Mouse (Mus musculus): Measurements from ENCODE around the gene C1qtnf4.
A peak's percentile ranks its signal among the peaks of the same experiment; 100 is the strongest.
"Not testable (repeated sequence)": the region's sequence is repeated elsewhere in the genome, so short reads cannot be mapped to it uniquely, and the experiment has no call there.

C1qtnf4 gene

GRCm38 (mm10) chr2:90881824-90882223 lies 3.8 kb upstream of the C1qtnf4 start:
- no peak for DNase-seq (ENCODE audit: low read depth, low spot score)

- no peak for DNase-seq (ENCODE audit: low read depth, low spot score)
Measured at GRCm38 (mm10) chr2:90886436-90886835, 776 bp downstream of the C1qtnf4 start.

DNA sequence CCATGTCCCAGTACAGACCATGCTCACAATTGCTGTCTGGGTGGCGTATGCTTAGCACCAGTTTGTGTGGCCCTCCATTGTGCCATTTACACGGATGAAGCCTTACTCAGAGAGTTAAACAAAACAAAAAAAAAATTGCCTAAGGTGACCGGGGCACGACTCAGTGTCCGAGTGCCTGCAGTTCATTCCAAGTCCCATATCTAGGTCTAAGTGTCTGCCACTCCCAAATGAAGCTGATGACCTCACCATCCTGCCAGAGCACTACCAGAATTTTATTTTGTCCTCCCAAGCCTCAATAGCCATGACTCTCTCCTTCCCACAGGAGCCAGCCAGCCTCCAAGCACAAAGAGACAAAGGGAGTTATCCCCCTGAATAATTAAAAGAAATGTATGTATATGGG lies 2.0 kb downstream of the C1qtnf4 start:
- DNase-seq (ENCODE audit: low read depth, low spot score) = no peak

DNA sequence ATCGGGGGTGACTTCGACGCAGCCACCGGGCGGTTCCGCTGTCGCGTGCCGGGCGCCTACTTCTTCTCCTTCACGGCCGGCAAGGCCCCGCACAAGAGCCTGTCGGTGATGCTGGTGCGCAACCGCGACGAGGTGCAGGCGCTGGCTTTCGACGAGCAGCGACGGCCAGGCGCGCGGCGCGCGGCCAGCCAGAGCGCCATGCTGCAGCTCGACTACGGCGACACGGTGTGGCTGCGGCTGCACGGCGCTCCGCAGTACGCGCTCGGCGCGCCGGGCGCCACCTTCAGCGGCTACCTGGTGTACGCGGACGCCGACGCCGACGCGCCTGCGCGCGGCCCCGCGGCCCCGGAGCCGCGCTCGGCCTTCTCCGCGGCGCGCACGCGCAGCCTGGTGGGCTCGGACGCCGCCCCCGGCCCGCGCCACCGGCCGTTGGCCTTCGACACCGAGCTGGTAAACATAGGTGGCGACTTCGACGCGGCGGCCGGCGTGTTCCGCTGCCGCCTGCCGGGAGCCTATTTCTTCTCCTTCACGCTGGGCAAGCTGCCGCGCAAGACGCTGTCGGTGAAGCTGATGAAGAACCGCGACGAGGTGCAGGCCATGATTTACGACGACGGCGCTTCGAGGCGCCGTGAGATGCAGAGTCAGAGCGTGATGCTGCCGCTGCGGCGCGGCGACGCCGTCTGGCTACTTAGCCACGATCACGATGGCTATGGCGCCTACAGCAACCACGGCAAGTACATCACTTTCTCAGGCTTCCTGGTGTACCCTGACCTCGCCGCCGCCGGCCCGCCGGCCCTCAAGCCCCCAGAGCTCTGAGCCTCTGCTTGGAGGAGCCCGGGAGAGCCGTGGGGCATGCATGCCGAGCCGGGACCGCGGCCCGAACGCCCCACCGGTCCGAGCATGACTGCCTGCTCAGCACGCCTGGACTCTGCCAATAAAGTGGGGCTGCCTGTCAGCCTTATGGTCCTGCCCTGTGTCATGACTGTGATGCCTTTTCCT lies 4.2 kb downstream of the C1qtnf4 start:
- peak; percentile 49 for DNase-seq (ENCODE audit: low read depth, low spot score)

DNA sequence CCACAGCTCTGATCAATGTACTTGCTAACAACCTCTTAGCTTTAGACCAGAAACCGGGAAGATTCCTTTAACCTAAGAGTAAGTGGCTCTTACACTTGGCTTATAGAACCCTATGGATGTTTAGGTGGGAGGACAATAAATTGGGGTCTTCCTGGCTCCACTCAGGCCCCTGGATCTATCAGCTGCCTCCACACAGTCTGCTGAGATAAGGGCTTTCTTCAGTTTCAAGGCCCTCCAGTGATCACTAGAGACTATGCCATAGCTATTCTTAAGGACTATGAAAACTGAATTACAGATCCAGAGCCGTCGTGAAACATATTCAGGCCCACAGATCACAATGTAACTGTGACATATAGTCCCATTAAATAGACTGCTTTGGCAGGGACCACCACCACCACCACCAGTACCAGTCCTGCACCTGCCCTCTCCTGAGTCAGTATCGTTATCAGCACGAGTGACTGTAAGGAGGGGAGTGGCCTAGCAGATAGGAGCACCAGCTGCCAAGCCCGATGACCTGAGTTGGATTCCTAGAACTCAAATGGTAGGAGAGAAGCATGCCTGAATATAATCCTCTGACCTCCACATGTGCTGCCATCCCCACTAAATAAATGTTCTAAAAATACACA lies 8.1 kb downstream of the C1qtnf4 start:
- no peak for DNase-seq (ENCODE audit: low read depth, low spot score)

DNA sequence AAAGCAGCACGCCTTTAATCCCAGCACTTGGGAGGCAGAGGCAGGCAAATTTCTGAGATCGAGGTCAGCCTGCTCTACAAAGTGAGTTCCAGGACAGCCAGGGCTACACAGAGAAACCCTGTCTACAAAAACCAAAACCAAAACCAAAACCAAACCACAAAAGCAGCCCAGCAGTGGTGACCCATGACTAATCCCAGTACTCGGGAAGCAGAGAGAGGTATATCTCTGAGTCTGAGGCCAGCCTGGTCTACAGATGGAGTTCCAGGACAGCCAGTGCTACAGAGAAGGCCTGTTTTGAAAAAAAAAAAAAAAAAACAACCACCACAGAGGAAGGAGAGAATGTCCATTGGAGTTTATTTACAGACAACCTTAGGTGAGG lies 8.6 kb downstream of the C1qtnf4 start:
- DNase-seq (ENCODE audit: low read depth, low spot score) = not testable (repeated sequence)

GRCm38 (mm10) chr2:90903398-90903797 lies 17.7 kb downstream of the C1qtnf4 start:
- no peak for DNase-seq (ENCODE audit: low read depth, low spot score)

DNA sequence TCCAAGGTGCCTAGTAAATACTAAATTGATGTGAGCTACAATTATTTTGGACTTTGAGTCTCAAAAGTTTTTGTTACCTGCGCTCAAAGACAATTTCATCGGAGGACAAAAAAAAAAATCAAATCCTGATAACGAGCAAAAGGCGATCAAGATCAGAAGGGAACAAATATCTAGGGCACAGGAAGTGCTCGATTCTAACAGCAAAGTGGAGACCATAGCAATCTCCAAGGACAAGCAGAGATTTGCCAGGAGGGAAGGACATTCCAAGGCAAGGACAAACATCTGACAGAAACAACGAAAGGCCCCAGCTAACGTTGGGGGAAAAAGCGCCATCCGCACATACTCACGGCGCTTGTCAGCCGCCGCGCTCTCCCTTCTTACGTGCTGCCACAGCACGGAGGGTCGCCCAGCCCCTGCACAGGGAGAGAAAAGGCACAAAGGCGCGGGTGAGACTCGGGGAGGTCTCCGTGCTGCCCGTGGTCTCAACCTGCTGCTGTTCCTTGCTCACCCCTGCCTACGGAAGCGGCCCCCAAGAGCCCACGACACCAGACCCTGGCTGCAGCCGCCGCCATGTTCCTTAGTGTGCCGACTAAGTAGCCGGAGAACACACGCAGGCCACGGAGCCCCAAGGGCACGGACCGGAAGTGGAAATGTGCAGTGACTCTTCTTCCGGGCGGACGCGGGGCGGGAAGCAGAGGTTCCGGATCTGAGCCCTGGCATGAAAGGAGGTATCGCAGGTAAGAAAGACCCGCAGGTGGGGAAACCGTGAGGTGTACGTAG lies 18.6 kb downstream of the C1qtnf4 start, which contains the start of the genes Kbtbd4 and Ndufs3:
Gene Kbtbd4 (plus strand): TSS at position 665 of the 780 bp plus-strand sequence.
Gene Ndufs3 (minus strand): TSS at position 752 of the 780 bp plus-strand sequence.
- DNase-seq (ENCODE audit: low read depth, low spot score) = peak; percentile 81

GRCm38 (mm10) chr2:90904856-90905224 lies 19.2 kb downstream of the C1qtnf4 start:
- DNase-seq (ENCODE audit: low read depth, low spot score) = no peak

GRCm38 (mm10) chr2:90906721-90907120 lies 21.1 kb downstream of the C1qtnf4 start:
- no peak for DNase-seq (ENCODE audit: low read depth, low spot score)

GRCm38 (mm10) chr2:90910861-90911260 lies 25.2 kb downstream of the C1qtnf4 start:
- DNase-seq (ENCODE audit: low read depth, low spot score) = no peak

DNA sequence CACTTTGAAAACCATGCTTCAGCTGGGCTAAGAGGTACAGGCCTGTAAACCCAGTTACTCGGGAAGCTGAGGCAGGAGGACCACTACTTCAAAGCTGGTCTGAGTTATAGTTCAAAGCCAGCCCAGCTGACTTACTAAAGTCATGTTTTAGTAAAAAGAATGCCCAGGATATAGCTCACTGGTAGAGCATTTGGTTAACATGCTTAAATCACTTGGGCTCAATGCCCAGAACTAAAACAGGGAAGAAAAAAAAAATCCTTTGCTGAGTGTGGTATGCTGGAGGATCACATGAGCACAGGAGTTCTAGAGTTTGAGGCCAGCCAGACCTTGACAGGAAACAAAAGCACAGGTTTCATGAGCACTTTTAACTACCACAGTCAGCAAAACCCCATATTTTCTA lies 26.0 kb downstream of the C1qtnf4 start:
- DNase-seq (ENCODE audit: low read depth, low spot score) = no peak

DNA sequence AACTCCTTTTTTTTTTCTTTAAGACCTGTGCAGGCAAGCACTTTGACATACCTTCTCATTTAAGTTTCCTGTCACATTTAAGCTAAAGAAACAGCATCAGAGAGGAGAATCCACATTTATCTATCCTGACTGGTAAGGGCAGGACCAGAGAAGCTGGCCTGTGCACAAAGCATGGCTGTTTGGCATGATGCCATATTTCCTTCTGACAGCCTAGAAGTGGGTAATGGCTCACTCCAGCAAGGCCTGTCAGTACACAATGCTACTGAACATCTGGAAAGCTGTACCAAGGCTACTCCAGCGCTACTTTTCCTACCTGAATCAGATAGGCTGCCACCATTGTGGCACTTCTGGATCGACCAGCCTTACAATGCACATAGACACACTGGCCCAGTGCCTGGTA lies 28.0 kb downstream of the C1qtnf4 start:
- no peak for DNase-seq (ENCODE audit: low read depth, low spot score)

DNA sequence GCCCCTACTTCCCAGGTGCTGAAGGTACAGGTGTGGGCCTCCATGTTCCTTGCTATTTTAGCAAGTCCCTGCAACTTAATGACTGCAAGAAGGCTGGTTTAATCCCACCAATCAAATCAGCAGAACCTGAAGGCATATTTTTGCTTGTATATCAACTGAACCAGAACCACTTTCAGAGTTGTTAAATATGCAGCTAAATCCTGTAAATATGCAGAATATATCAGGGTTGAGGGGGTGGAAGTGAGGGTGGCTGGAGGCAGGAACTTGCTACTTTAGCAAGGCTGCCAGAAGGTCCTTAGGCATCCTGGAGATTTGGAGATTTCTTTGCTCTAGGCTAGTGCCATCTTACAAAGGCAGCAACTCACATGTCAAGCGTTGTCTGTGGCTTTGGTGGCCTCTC lies 29.9 kb downstream of the C1qtnf4 start:
- DNase-seq (ENCODE audit: low read depth, low spot score) = no peak

DNA sequence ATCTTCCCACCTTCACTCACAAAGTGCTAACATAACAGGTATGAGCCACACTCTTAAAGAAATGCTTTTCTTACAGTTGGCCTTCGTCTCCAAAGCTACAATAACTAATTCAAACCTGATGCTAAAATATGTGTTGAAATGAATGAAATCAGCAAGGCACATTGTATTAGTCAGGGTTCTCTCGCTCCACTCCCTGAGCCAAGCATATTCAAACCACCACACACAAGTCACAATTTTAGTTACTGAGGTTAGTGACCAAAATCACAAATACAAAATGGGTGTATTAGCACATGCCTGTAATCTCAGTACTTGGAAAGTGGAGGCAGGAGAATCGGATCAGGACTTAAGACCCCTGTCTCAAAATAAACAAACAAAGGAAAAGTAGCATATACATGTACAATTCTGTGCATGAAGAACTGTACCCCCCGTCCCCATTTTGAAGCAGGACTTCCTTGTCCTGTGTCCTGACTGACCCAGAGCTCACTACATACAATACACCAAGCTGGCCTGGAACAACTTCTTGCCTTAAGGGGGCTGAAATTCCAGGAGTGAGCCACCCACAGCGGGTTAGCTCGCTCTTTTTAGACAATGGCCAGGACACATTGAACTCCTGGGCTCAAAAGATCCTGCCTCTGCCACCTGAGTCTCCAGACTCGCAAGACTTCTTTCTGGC lies 31.0 kb downstream of the C1qtnf4 start:
- DNase-seq (ENCODE audit: low read depth, low spot score) = no peak

DNA sequence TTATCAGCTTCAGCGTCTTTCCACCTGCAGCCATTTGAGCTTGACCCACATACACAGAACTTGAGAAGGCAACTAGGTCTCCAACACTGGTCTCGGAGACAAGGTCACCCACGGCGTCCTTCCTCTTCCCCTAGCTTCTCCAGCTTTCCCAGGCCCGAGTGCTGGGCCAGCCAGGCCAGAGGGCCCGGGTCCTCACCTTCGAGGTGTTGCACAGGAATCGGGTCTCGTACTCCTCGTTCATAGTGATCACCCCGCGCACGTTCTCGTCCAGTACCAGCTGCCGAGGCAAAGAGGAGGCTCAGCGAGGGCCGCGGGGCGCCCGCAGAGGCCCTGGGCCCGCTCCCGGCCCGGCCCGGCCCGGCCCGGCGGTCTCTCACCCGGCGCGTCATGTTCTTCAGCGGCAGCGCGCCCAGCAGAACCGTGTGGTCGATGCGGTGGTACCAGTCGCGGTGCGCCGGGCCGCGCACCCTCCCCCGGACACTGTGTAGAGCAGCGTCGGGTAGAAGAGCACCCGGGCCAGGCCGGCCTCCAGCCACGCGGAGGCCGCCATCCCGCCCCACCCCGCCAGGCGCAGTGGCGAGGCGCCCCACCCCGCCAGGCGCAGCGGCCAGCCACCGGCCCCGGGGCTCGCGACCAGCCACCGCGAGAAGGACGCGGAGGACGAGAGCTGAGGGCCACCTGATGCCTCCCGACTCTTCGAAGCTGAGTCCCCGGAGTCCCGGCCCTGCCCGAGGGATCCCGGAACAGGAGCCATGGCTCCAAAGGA lies 31.8 kb downstream of the C1qtnf4 start:
- DNase-seq (ENCODE audit: low read depth, low spot score) = peak; percentile 76

DNA sequence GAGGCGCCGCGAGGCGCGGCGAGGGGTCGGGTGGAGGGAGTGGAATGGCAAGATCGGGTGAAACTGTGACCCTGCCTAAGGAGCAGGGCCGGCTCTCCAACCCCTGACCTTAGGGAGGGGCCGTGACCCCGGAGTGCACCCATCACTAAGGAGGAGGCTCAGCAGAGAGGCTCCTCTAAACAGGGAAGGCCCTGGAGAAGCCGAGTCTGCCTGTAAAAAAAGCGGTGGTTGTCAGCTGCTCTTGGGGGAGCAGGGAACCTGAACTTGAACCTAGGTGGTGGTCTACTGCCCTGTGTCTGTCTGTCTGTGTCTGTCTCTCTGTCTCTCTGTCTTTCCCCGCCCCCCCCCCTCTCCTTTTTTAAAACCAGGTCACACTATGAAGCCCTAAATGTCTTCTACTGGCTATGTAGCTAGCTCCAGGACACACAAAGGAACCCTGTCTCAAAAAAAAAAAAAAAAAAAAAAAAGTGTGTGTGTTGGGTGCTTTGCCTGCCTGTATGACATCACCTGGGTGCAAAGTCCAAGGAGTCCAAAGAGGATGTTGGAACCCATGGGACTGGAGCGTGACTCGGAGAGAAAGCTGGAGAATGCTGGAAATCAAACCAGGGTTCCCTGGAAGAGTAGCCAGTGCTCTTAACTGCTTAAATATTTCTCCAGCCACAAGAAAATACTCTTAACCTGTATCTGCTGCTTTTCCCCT lies 32.5 kb downstream of the C1qtnf4 start:
- peak; percentile 32 for DNase-seq (ENCODE audit: low read depth, low spot score)

- peak; percentile 42 for DNase-seq (ENCODE audit: low read depth, low spot score)
Measured at GRCm38 (mm10) chr2:90921178-90921577, 35.5 kb downstream of the C1qtnf4 start.

GRCm38 (mm10) chr2:90922636-90923035 lies 37.0 kb downstream of the C1qtnf4 start:
- no peak for DNase-seq (ENCODE audit: low read depth, low spot score)

DNA sequence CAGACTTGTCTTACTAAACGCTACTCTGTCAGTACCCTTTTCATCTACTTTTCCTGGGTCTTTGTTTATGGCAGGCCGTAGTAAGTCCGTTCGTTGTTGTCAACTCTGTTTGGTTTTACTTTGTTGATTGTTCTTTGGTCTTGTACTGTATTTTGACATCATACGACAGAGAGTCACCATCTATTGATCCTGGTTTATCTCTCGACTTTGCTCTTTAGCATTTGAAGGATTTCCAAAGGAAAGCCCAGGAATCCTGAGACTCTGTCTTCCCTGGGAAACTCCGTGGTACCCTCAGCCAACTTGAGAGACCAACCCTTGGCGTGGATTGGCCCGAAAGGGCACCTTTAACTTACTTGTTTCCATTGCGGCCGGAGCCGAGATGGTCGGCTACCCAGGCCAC lies 42.9 kb downstream of the C1qtnf4 start:
- DNase-seq (ENCODE audit: low read depth, low spot score) = no peak
